Mouse (Mus musculus) stomach, postnatal 0 days (tissue): ENCODE data around the gene Slc25a45. TPM values are rescaled to one million over a fixed set of nuclear protein-coding genes. Genes with fewer than 3 reads are reported as not detected.
"Not testable (repeated sequence)": the region's sequence is repeated elsewhere in the genome, so short reads cannot be mapped to it uniquely, and the experiment has no call there.

Experiments
- ATAC-seq: fragments of 200-750 bp; cut with Nextera tagmentation; 2 replicates; pipeline ENCODE4 v1.8.0; 2017; ENCODE audit not compliant: low FRiP score, low TSS enrichment
- DNase-seq: peaks from one replicate; pipeline ENCODE4 v3.0.0-alpha.2; 2016; ENCODE audit warnings: low spot score
- H3K27ac ChIP-seq: fragments of 300-500 bp; sonication (generic); replicated peaks from 2 replicates; pipeline ENCODE4 v1.5.1; 2014; ENCODE audit warnings: mild to moderate bottlenecking, control low read depth
- H3K27me3 ChIP-seq: fragments of 300-500 bp; sonication (generic); 2 replicates; pipeline ENCODE4 v1.6.1; 2014; ENCODE audit warnings: low read length; ENCODE audit not compliant: control insufficient read depth, insufficient read depth
- H3K36me3 ChIP-seq: fragments of 300-500 bp; sonication (generic); 2 replicates; pipeline ENCODE4 v1.6.1; 2014; ENCODE audit warnings: low read length, mixed read lengths; ENCODE audit not compliant: control insufficient read depth, insufficient read depth
- H3K4me1 ChIP-seq: fragments of 300-500 bp; sonication (generic); replicated peaks from 2 replicates; pipeline ENCODE4 v1.6.1; 2014; ENCODE audit warnings: antibody characterized with exemption; ENCODE audit not compliant: control insufficient read depth, insufficient read depth
- H3K4me2 ChIP-seq: fragments of 300-500 bp; sonication (generic); replicated peaks from 2 replicates; pipeline ENCODE4 v1.6.1; 2014; ENCODE audit warnings: low read depth, mild to moderate bottlenecking, control low read depth, moderate library complexity
- H3K4me3 ChIP-seq: fragments of 300-500 bp; sonication (generic); 2 replicates; pipeline ENCODE4 v1.5.1; 2014; ENCODE audit warnings: low read depth, low read length, control low read depth
- H3K9ac ChIP-seq: fragments of 300-500 bp; sonication (generic); 2 replicates; pipeline ENCODE4 v1.6.1; 2014; ENCODE audit warnings: mild to moderate bottlenecking, low read length, control low read depth, mixed read lengths
- H3K9me3 ChIP-seq: fragments of 300-500 bp; sonication (generic); 2 replicates; pipeline ENCODE4 v1.6.1; 2016; ENCODE audit warnings: low read length; ENCODE audit not compliant: control insufficient read depth
- CTCF ChIP-seq: IDR thresholded peaks from 2 replicates; pipeline ENCODE4 v1.5.1; 2016; ENCODE audit warnings: antibody characterized with exemption, low read depth, mild to moderate bottlenecking, moderate library complexity
- EP300 ChIP-seq: optimal IDR thresholded peaks from 2 replicates; pipeline ENCODE3; 2016; ENCODE audit warnings: antibody characterized with exemption
- WGBS: fragments of 180-500 bp; shearing (Covaris S2); extraction: QIAGEN DNeasy Blood & Tissue Kit; methylation state at CpG from one replicate; pipeline ENCODE4 v1.1.7; 2014; 5-methylcytosine and 5-hydroxymethylcytosine counted together
- polyA plus RNA-seq: library from polyadenylated mRNA; unstranded; fragments of >200 nt; fragmentation: Nextera tagmentation; extraction: Ambion mirVana; gene quantifications from 2 replicates; pipeline ENCODE4 v1.2.1, GENCODE M21; 2015

The Slc25a45 gene
- polyA plus RNA-seq, 1 experiment from 2014 or later: 3.2 TPM

GRCm38 (mm10) chr19:5878916-5879315 is 1.3 kb downstream of the Slc25a45 start:
- Histone ChIP-seq H3K4me3 (no peak overlapping the region), H3K36me3 (no peaks in the 10 kb centered on the region), H3K4me2 (peak overlapping the region; percentile 28), H3K9me3 (no peaks in the 10 kb centered on the region), H3K27me3 (no peaks in the 10 kb centered on the region), H3K9ac (no peak overlapping the region; the same call in 1 of the 2 replicates), H3K27ac (no peak overlapping the region), H3K4me1 (no peaks in the 10 kb centered on the region; the same call in 1 of the 2 replicates)
- 75% methylated on average over 3 of the region's 3 CpGs for WGBS
- no peak for DNase-seq
- ATAC-seq: no peak
- no peak for TF ChIP-seq EP300
- no peak for TF ChIP-seq CTCF

DNA sequence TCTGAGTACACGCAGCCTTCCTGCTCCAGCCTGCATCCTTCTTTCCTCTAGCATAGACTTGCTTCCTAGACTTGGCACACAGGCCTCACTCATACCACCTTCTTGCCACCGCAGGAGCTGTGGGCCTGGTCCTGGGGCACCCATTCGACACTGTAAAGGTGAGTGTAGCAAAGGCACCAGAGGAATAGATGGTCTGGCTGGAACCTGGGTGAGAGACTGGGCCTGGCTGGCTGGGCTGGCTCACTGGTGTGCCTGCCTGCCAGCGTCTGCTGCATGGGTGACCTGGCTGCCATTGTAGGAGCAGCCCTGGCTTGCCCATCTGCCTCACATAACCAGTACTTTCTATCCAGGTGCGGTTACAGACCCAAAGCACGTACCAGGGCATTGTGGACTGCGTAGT is 2.1 kb downstream of the Slc25a45 start:
- TF ChIP-seq CTCF: no peak
- no peak for TF ChIP-seq EP300
- no peaks in the 10 kb centered on the region for H3K4me1 ChIP-seq
- H3K4me3 ChIP-seq: no peak overlapping the region
- no peaks in the 10 kb centered on the region for H3K9me3 ChIP-seq
- no peak overlapping the region for H3K9ac ChIP-seq
- H3K4me2 ChIP-seq: no peak overlapping the region
- no peaks in the 10 kb centered on the region for H3K36me3 ChIP-seq
- H3K27me3 ChIP-seq: no peaks in the 10 kb centered on the region
- 91% methylated on average over 7 of the region's 7 CpGs for WGBS
- H3K27ac ChIP-seq: no peak overlapping the region
- no peak for DNase-seq
- no peak for ATAC-seq

- TF ChIP-seq CTCF: no peak
- no peak for TF ChIP-seq EP300
- Histone ChIP-seq H3K27me3 (no peaks in the 10 kb centered on the region), H3K36me3 (no peaks in the 10 kb centered on the region), H3K4me2 (no peak overlapping the region), H3K9ac (no peak overlapping the region), H3K4me3 (no peak overlapping the region), H3K9me3 (no peaks in the 10 kb centered on the region), H3K27ac (no peak overlapping the region), H3K4me1 (no peaks in the 10 kb centered on the region)
- no peak for DNase-seq
- WGBS: 93% methylated on average over 6 of the region's 6 CpGs
- no peak for ATAC-seq
Observed at GRCm38 (mm10) chr19:5881155-5881554, 3.5 kb downstream of the Slc25a45 start.

- not testable (repeated sequence) for H3K4me2 ChIP-seq, H3K27me3 ChIP-seq, H3K36me3 ChIP-seq, DNase-seq, H3K27ac ChIP-seq, H3K9ac ChIP-seq, ATAC-seq, H3K4me1 ChIP-seq, H3K4me3 ChIP-seq, H3K9me3 ChIP-seq
- WGBS: 59% methylated on average over 5 of the region's 5 CpGs
Observed at GRCm38 (mm10) chr19:5882079-5882478, 4.5 kb downstream of the Slc25a45 start.

GRCm38 (mm10) chr19:5883935-5884334 is 6.3 kb downstream of the Slc25a45 start:
- DNase-seq (no peak), ATAC-seq (no peak)
- Histone ChIP-seq H3K27me3 (no peaks in the 10 kb centered on the region), H3K36me3 (no peaks in the 10 kb centered on the region), H3K4me1 (no peaks in the 10 kb centered on the region), H3K9ac (no peak overlapping the region), H3K4me3 (no peak overlapping the region), H3K4me2 (no peak overlapping the region), H3K9me3 (no peaks in the 10 kb centered on the region), H3K27ac (no peak overlapping the region)
- 38% methylated on average over 1 of the region's 1 CpGs for WGBS
- TF ChIP-seq CTCF (no peak), EP300 (no peak)

- no peaks in the 10 kb centered on the region for H3K36me3 ChIP-seq
- H3K4me2 ChIP-seq: no peak overlapping the region
- 60% methylated on average over 4 of the region's 4 CpGs for WGBS
- no peaks in the 10 kb centered on the region for H3K9me3 ChIP-seq
- H3K4me3 ChIP-seq: no peak overlapping the region
- DNase-seq (no peak), ATAC-seq (no peak)
- H3K27me3 ChIP-seq: no peaks in the 10 kb centered on the region
- H3K27ac ChIP-seq: no peak overlapping the region
- no peaks in the 10 kb centered on the region for H3K4me1 ChIP-seq
- TF ChIP-seq EP300 (no peak), CTCF (peak; percentile 73)
- no peak overlapping the region for H3K9ac ChIP-seq
Observed at GRCm38 (mm10) chr19:5885838-5886237, 8.2 kb downstream of the Slc25a45 start.
